ENCODE assay signal across 8 mouse cellular contexts in genomic region chr9:40192098-40193038, GRCm38 (mm10). TPM values are rescaled to one million over a fixed set of nuclear protein-coding genes. Genes with fewer than 3 reads are reported as not detected.
DNase-seq lines count a peak whose midpoint lies in the region; ATAC-seq and TF ChIP-seq lines count a peak whose summit lies in the region.

TSS of gene Zfp202 (plus strand) at chr9:40192316.

- peaks cover 3% of the 10 kb centered on the region for H3K79me3 ChIP-seq in C2C12 (ENCODE audit: low read depth)

- H3K9ac ChIP-seq in heart, embryonic 11.5 days (ENCODE audit: low read depth, low read length) = peak within 1 kb of the TSS; percentile 80
- H3K9ac ChIP-seq in kidney, embryonic 15.5 days = peak within 1 kb of the TSS; percentile 78

- H3K79me2 ChIP-seq in C2C12 (ENCODE audit: control insufficient read depth, insufficient read depth) = peaks cover 16% of the 10 kb centered on the region

- no peak for TF ChIP-seq POLR2A in bone marrow macrophage, adult 2 months (IDR thresholded peaks at IDR 0.05; ENCODE audit: borderline replicate concordance, low read depth, low read length)
- peak; percentile 83 for TF ChIP-seq POLR2A in embryonic fibroblast, embryonic 13.5 days (IDR thresholded peaks at IDR 0.05; ENCODE audit: low read depth, low read length)

- peaks cover 20% of the 10 kb centered on the region for H3K4me1 ChIP-seq in bone marrow macrophage, adult 2 months (ENCODE audit: control insufficient read depth, insufficient read depth, low read length)
- peaks cover 8% of the 10 kb centered on the region for H3K4me1 ChIP-seq in embryonic fibroblast, embryonic 13.5 days (ENCODE audit: control insufficient read depth, insufficient read depth, low read length)
- no peaks in the 10 kb centered on the region for H3K4me1 ChIP-seq in heart, embryonic 11.5 days (ENCODE audit: control insufficient read depth, insufficient read depth, low read length)
- H3K4me1 ChIP-seq in kidney, embryonic 15.5 days = peaks cover 21% of the 10 kb centered on the region

- H3ac ChIP-seq in C2C12 (ENCODE audit: control insufficient read depth, insufficient read length, low read depth) = peak within 1 kb of the TSS; percentile 42

- peak; percentile 75 for DNase-seq in liver
- DNase-seq in monocyte, adult 2 months (ENCODE audit: low read depth in 1 of 2, low spot score in 2 of 2) = peak; percentile 22 to 54
- DNase-seq in spleen, postnatal 14 days (ENCODE audit: low spot score in 2 of 2) = peak; percentile 14 to 57

- H3K27me3 ChIP-seq in C2C12 (ENCODE audit: control insufficient read depth, insufficient read depth, insufficient read length) = no peaks in the 10 kb centered on the region
- H3K27me3 ChIP-seq in heart, embryonic 11.5 days (ENCODE audit: control insufficient read depth, insufficient read depth, low read length) = no peaks in the 10 kb centered on the region
- H3K27me3 ChIP-seq in kidney, embryonic 15.5 days = no peaks in the 10 kb centered on the region

- H3K9me3 ChIP-seq in heart, embryonic 11.5 days (replicated peaks; ENCODE audit: control insufficient read depth, low read length) = no peaks in the 10 kb centered on the region
- no peaks in the 10 kb centered on the region for H3K9me3 ChIP-seq in kidney, embryonic 15.5 days (replicated peaks)

- H3K36me3 ChIP-seq in C2C12 (ENCODE audit: control insufficient read depth, insufficient read depth) = no peaks in the 10 kb centered on the region
- no peaks in the 10 kb centered on the region for H3K36me3 ChIP-seq in heart, embryonic 11.5 days (ENCODE audit: control insufficient read depth, insufficient read depth, low read length)
- 0 out of 2 replicates have a peak, but pooled peaks cover 2% of the 10 kb centered on the region for H3K36me3 ChIP-seq in kidney, embryonic 15.5 days

- peak within 1 kb of the TSS; percentile 63 for H3K4me3 ChIP-seq in C2C12 (ENCODE audit: insufficient read depth, poor library complexity, severe bottlenecking)
- peak within 1 kb of the TSS; percentile 87 for H3K4me3 ChIP-seq in bone marrow macrophage, adult 2 months (ENCODE audit: insufficient read depth, low read length)
- H3K4me3 ChIP-seq in embryonic fibroblast, embryonic 13.5 days (ENCODE audit: insufficient read depth, low read length) = peak within 1 kb of the TSS; percentile 80
- peak within 1 kb of the TSS; percentile 73 for H3K4me3 ChIP-seq in heart, embryonic 11.5 days (ENCODE audit: low read depth, low read length)
- H3K4me3 ChIP-seq in kidney, embryonic 15.5 days (replicated peaks) = peak within 1 kb of the TSS; percentile 86

- H3K27ac ChIP-seq in bone marrow macrophage, adult 2 months (ENCODE audit: insufficient read depth, low read depth, low read length) = peak within 1 kb of the TSS; percentile 18; the same call in 1 of the 2 replicates
- H3K27ac ChIP-seq in embryonic fibroblast, embryonic 13.5 days (ENCODE audit: insufficient read depth, low read length) = no peak within 1 kb of the TSS
- H3K27ac ChIP-seq in heart, embryonic 11.5 days (ENCODE audit: low read depth, low read length) = peak within 1 kb of the TSS; percentile 60
- H3K27ac ChIP-seq in kidney, embryonic 15.5 days = peak within 1 kb of the TSS; percentile 91

- ATAC-seq in heart, embryonic 11.5 days (replicated peaks; ENCODE audit: insufficient number of reproducible peaks, low FRiP score, low TSS enrichment) = peak; percentile 93
- ATAC-seq in kidney, embryonic 15.5 days (replicated peaks; ENCODE audit: low FRiP score) = peak; percentile 99

- no peak for TF ChIP-seq CTCF in C2C12 (IDR thresholded peaks at IDR 0.05; ENCODE audit: control insufficient read depth, insufficient read depth, insufficient read length)
- TF ChIP-seq CTCF in bone marrow macrophage, adult 2 months (IDR thresholded peaks at IDR 0.05; ENCODE audit: low read depth, low read length) = no peak
- no peak for TF ChIP-seq CTCF in embryonic fibroblast, embryonic 13.5 days (IDR thresholded peaks at IDR 0.05; ENCODE audit: borderline replicate concordance, insufficient read depth, low read length)

- H3K4me2 ChIP-seq in heart, embryonic 11.5 days = peak within 1 kb of the TSS; percentile 66
- H3K4me2 ChIP-seq in kidney, embryonic 15.5 days = peak within 1 kb of the TSS; percentile 86

- under 1% methylated on average over 51 of the region's 63 CpGs for WGBS in heart, embryonic 11.5 days (ENCODE audit: insufficient replicate concordance)
- WGBS in kidney, embryonic 15.5 days = under 1% methylated on average over 52 of the region's 63 CpGs

TF ChIP-seq in C2C12, 6 proteins besides CTCF, POLR2A, EP300 and RAD21:
- TF ChIP-seq MAX (IDR thresholded peaks at IDR 0.05) (peak; percentile 88), FOSL1 (IDR thresholded peaks at IDR 0.05; ENCODE audit: insufficient read depth, low read length, poor library complexity, severe bottlenecking) (no peak), USF1 (IDR thresholded peaks at IDR 0.05; ENCODE audit: low read depth) (peak; percentile 64)

RNA-seq across cellular contexts. Expression of gene Zfp202, which starts in this region (rescaled TPM):
- polyA plus RNA-seq in C2C12 (2012; fragmentation: generic; extraction: Trizol) = 2.2 TPM
- 2.1 and 3.1 TPM in 2 replicates for polyA plus RNA-seq in bone marrow macrophage, adult 2 months (2012; ENCODE audit: insufficient read depth, insufficient read length, missing spikeins)
- polyA plus RNA-seq in embryonic fibroblast, embryonic 13.5 days (2011; ENCODE audit: insufficient read length, low read depth, missing spikeins) = 2.6 and 3.7 TPM in 2 replicates
- 4.8 and 5.4 TPM in 2 replicates for polyA plus RNA-seq in heart, embryonic 11.5 days (2014; fragmentation: Nextera tagmentation; extraction: Ambion mirVana)
- 6.8 and 7.5 TPM in 2 replicates for polyA plus RNA-seq in kidney, embryonic 15.5 days (2015; fragmentation: Nextera tagmentation; extraction: Ambion mirVana)
